Mouse (Mus musculus) neutrophil, adult 59 days (primary cell): ENCODE data around the gene Spint3. TPM values are rescaled to one million over a fixed set of nuclear protein-coding genes. Genes with fewer than 3 reads are reported as not detected.

Source experiments
- total RNA-seq, 2 experiments: library from RNA; stranded (reverse); gene quantifications; 1 replicate in 1 of 2; 2 replicates in 1 of 2; pipeline ENCODE4 v1.2.4; 2023

The Spint3 gene
- not detected for total RNA-seq

GRCm38 (mm10) chr2:164573359-164573758, at the start of gene Spint3:
TSS of gene Spint3 (minus strand) at chr2:164573459.

DNA sequence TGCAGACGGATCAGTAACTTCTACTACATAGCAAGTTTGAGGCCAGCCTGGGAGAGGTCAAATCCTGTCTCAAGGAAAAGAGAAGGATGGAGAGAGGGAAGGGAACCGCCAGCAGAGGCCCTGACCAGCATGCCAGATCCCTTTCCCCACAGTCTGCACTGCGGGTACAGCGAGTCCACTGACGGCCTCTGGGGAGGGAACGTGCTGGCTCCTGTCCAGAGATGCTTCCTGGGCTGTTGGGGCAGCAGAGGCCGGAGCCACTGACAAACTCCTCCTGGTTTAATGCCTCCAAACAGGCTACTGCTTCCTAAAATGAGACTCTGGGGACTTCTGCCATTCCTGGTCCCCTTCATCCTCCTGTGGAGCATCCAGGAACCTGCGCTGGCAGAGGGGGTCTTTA, 40.2 kb upstream of the Spint3 start, which contains the start of the genes Wfdc6b and Wfdc8:
TSS of gene Wfdc6b (plus strand) at position 52 of the 400 bp plus-strand sequence.
TSS of gene Wfdc8 (minus strand) at position 156 of the 400 bp plus-strand sequence.

GRCm38 (mm10) chr2:164593494-164593893, 20.2 kb upstream of the Spint3 start, which contains the start of gene Eppin:
TSS of gene Eppin (minus strand) at chr2:164593594.

DNA sequence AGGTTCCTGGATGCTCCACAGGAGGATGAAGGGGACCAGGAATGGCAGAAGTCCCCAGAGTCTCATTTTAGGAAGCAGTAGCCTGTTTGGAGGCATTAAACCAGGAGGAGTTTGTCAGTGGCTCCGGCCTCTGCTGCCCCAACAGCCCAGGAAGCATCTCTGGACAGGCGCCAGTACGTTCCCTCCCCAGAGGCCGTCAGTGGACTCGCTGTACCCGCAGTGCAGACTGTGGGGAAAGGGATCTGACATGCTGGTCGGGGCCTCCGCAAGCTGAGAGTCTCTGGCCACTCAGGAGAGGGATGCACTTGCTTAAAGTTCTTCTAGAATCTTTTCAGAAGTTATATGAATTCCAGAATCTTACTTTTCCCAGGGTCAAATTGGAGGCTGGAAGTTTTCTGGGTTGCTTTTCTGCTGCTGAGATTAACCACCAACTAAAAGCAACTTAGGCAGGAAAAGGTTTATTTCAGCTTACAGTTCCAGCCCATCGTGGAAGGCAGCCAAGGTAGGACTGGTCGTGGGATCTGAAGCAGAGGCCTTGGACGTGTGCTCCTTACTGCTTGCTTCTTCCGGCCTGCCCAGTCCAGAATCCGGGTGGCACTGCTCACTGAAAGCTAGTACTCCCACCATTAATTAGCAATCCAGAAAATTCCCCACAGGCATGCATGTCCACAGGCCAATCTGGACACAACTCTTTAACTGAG, 11.9 kb upstream of the Spint3 start, which contains the start of gene Wfdc6a:
TSS of gene Wfdc6a (minus strand) at position 423 of the 701 bp plus-strand sequence.

GRCm38 (mm10) chr2:164562391-164563188, 10.7 kb downstream of the Spint3 start, which contains the start of gene Wfdc2:
TSS of gene Wfdc2 (plus strand) at chr2:164562413.

Other genes with a start within 250 kb of the Spint3 start
- not detected for gene Svs5, start 240.7 kb downstream of the Spint3 start, total RNA-seq
- gene Slpi, start 184.4 kb downstream of the Spint3 start, total RNA-seq = 100 to 1,000 TPM; 591 to 696 TPM
- not detected for gene Rbpjl, start 170.3 kb downstream of the Spint3 start, total RNA-seq
- gene Matn4, start 168.3 kb downstream of the Spint3 start, total RNA-seq = not detected
- 1 to 10 TPM; 2.4 to 3.9 TPM for gene Sdc4, start 129.6 kb downstream of the Spint3 start, total RNA-seq
- gene Sys1, start 116.5 kb downstream of the Spint3 start, total RNA-seq = 10 to 100 TPM; 28.4 to 36.4 TPM
- gene Gm20458, start 112.5 kb downstream of the Spint3 start, total RNA-seq = 1 to 10 TPM in 1 of 2 experiments, under 1 TPM in 1; 0.97 to 3.1 TPM
- not detected for gene Trp53tg5, start 99.7 kb downstream of the Spint3 start, total RNA-seq
- gene Dbndd2, start 87.4 kb downstream of the Spint3 start, total RNA-seq = 1 to 10 TPM; 1.0 to 2.2 TPM
- gene Pigt, start 75.9 kb downstream of the Spint3 start, total RNA-seq = 10 to 100 TPM; 45.7 to 55.1 TPM
- gene Wfdc2, start 11.0 kb downstream of the Spint3 start, total RNA-seq = not detected
- not detected for gene Wfdc6a, start 12.0 kb upstream of the Spint3 start, total RNA-seq
- gene Eppin, start 20.1 kb upstream of the Spint3 start, total RNA-seq = not detected
- not detected for gene Wfdc6b, start 40.1 kb upstream of the Spint3 start, total RNA-seq
- not detected for gene Wfdc8, start 40.2 kb upstream of the Spint3 start, total RNA-seq
- gene Wfdc16, start 65.3 kb upstream of the Spint3 start, total RNA-seq = not detected
- 10 to 100 TPM in 1 of 2 experiments, 1 to 10 TPM in 1; 8.8 to 13.0 TPM for gene Wfdc10, start 82.6 kb upstream of the Spint3 start, total RNA-seq
- gene Wfdc9, start 83.1 kb upstream of the Spint3 start, total RNA-seq = not detected
- not detected for gene Wfdc11, start 100.6 kb upstream of the Spint3 start, total RNA-seq
- not detected for gene Wfdc13, start 111.6 kb upstream of the Spint3 start, total RNA-seq
- not detected for gene Spint4, start 125.0 kb upstream of the Spint3 start, total RNA-seq
- not detected for gene Spint5, start 141.8 kb upstream of the Spint3 start, total RNA-seq
- gene Wfdc3, start 172.5 kb upstream of the Spint3 start, total RNA-seq = not detected
- 10 to 100 TPM; 32.0 to 40.8 TPM for gene Dnttip1, start 172.5 kb upstream of the Spint3 start, total RNA-seq
- gene Ube2c, start 196.4 kb upstream of the Spint3 start, total RNA-seq = 100 to 1,000 TPM; 109 to 112 TPM
- not detected for gene Tnnc2, start 206.5 kb upstream of the Spint3 start, total RNA-seq
- gene Snx21, start 212.4 kb upstream of the Spint3 start, total RNA-seq = 1 to 10 TPM; 2.9 to 3.7 TPM
- 10 to 100 TPM; 47.9 to 53.1 TPM for gene Acot8, start 231.4 kb upstream of the Spint3 start, total RNA-seq
- 1 to 10 TPM; 3.1 to 3.2 TPM for gene Zswim3, start 231.6 kb upstream of the Spint3 start, total RNA-seq
- 1 to 10 TPM; 3.2 to 5.0 TPM for gene Zswim1, start 249.2 kb upstream of the Spint3 start, total RNA-seq